Mouse (Mus musculus) natural killer cell, adult 2 months (primary cell): ENCODE measurements around the gene Ctrb1.
A peak's percentile ranks its signal among the peaks of the same experiment; 100 is the strongest.

Experiments used
- DNase-seq, 2 experiments: peaks; one replicate each; pipeline ENCODE4 v3.0.0; 2022; ENCODE audit warnings: low spot score in 2 of 2

The Ctrb1 gene

GRCm38 (mm10) chr8:111717488-111717792 lies 26.6 kb upstream of the Ctrb1 start:
- DNase-seq, result no peak

- DNase-seq, result no peak
Observed at GRCm38 (mm10) chr8:111716603-111717487, 26.0 kb upstream of the Ctrb1 start.

GRCm38 (mm10) chr8:111715514-111715913 lies 24.7 kb upstream of the Ctrb1 start:
- no peak for DNase-seq

- no peak for DNase-seq
Observed at GRCm38 (mm10) chr8:111714295-111714694, 23.5 kb upstream of the Ctrb1 start.

- no peak for DNase-seq
Observed at GRCm38 (mm10) chr8:111713817-111714216, 23.0 kb upstream of the Ctrb1 start.

GRCm38 (mm10) chr8:111713291-111713690 lies 22.5 kb upstream of the Ctrb1 start:
- DNase-seq, result no peak

- peak; percentile 20 to 43 for DNase-seq
Observed at GRCm38 (mm10) chr8:111712588-111712987, 21.8 kb upstream of the Ctrb1 start.

- DNase-seq, result no peak
Observed at GRCm38 (mm10) chr8:111712135-111712534, 21.3 kb upstream of the Ctrb1 start.

- no peak for DNase-seq
Observed at GRCm38 (mm10) chr8:111710777-111711485, 20.1 kb upstream of the Ctrb1 start.

GRCm38 (mm10) chr8:111709223-111709622 lies 18.4 kb upstream of the Ctrb1 start:
- DNase-seq, result no peak

- no peak for DNase-seq
Observed at GRCm38 (mm10) chr8:111708265-111708664, 17.5 kb upstream of the Ctrb1 start.

- DNase-seq, result no peak
Observed at GRCm38 (mm10) chr8:111705699-111706098, 14.9 kb upstream of the Ctrb1 start.

GRCm38 (mm10) chr8:111705222-111705621 lies 14.4 kb upstream of the Ctrb1 start:
- no peak for DNase-seq

GRCm38 (mm10) chr8:111704585-111704984 lies 13.8 kb upstream of the Ctrb1 start:
- no peak for DNase-seq

GRCm38 (mm10) chr8:111701380-111701779 lies 10.6 kb upstream of the Ctrb1 start:
- DNase-seq, result no peak

- DNase-seq, result no peak
Observed at GRCm38 (mm10) chr8:111700740-111701139, 9.9 kb upstream of the Ctrb1 start.

- DNase-seq, result no peak
Observed at GRCm38 (mm10) chr8:111700201-111700600, 9.4 kb upstream of the Ctrb1 start.

- no peak for DNase-seq
Observed at GRCm38 (mm10) chr8:111699035-111699434, 8.2 kb upstream of the Ctrb1 start.

- no peak for DNase-seq
Observed at GRCm38 (mm10) chr8:111697655-111698054, 6.8 kb upstream of the Ctrb1 start.

- no peak for DNase-seq
Observed at GRCm38 (mm10) chr8:111695441-111695840, 4.6 kb upstream of the Ctrb1 start.

- DNase-seq, result no peak
Observed at GRCm38 (mm10) chr8:111693261-111693741, 2.5 kb upstream of the Ctrb1 start.

- DNase-seq, result no peak
Observed at GRCm38 (mm10) chr8:111686881-111687280, 3.9 kb downstream of the Ctrb1 start.

- no peak for DNase-seq
Observed at GRCm38 (mm10) chr8:111682521-111682920, 8.3 kb downstream of the Ctrb1 start.
